Mouse (Mus musculus): ENCODE measurements around the gene Camk1g. TPM values are rescaled to one million over a fixed set of nuclear protein-coding genes. Genes with fewer than 3 reads are reported as not detected.
A peak's percentile ranks its signal among the peaks of the same experiment; 100 is the strongest.

Camk1g gene
- polyA plus RNA-seq, 1 experiment: not detected

- peaks cover 11% of the 10 kb centered on the region; the same call in 1 of the 2 replicates for H3K4me1 ChIP-seq (ENCODE audit: control insufficient read depth, insufficient read depth, insufficient read length, low read length)
Observed at GRCm38 (mm10) chr1:193310519-193311085, 59.5 kb downstream of the Camk1g start.

GRCm38 (mm10) chr1:193309785-193310518, 60.1 kb downstream of the Camk1g start:
- H3K4me1 ChIP-seq (ENCODE audit: control insufficient read depth, insufficient read depth, insufficient read length, low read length): peaks cover 7% of the 10 kb centered on the region; the same call in 1 of the 2 replicates
- no peak overlapping the region for H3K4me3 ChIP-seq (ENCODE audit: insufficient read depth, low read depth, low read length)
- peak overlapping the region; percentile 99 for H3K27ac ChIP-seq (replicated peaks; ENCODE audit: low read depth, low read length)

More at GRCm38 (mm10) chr1:193310519-193311085, 59.5 kb downstream of the Camk1g start:
- Histone ChIP-seq H3K4me3 (ENCODE audit: insufficient read depth, low read depth, low read length) (no peak overlapping the region), H3K27ac (replicated peaks; ENCODE audit: low read depth, low read length) (peak overlapping the region; percentile 99)

- no peak overlapping the region for H3K4me3 ChIP-seq (ENCODE audit: insufficient read depth, low read depth, low read length)
Observed at GRCm38 (mm10) chr1:193306832-193307231, 63.3 kb downstream of the Camk1g start.

GRCm38 (mm10) chr1:193305386-193305785, 64.7 kb downstream of the Camk1g start:
- peaks cover 4% of the 10 kb centered on the region for H3K4me1 ChIP-seq (ENCODE audit: control insufficient read depth, insufficient read depth, insufficient read length, low read length)
- H3K27ac ChIP-seq (replicated peaks; ENCODE audit: low read depth, low read length): no peak overlapping the region
- no peak overlapping the region for H3K4me3 ChIP-seq (ENCODE audit: insufficient read depth, low read depth, low read length)

More at GRCm38 (mm10) chr1:193306832-193307231, 63.3 kb downstream of the Camk1g start:
- Histone ChIP-seq H3K4me1 (ENCODE audit: control insufficient read depth, insufficient read depth, insufficient read length, low read length) (peaks cover 4% of the 10 kb centered on the region), H3K27ac (replicated peaks; ENCODE audit: low read depth, low read length) (no peak overlapping the region; the same call in 1 of the 2 replicates)

GRCm38 (mm10) chr1:193303096-193303495, 67.0 kb downstream of the Camk1g start:
- Histone ChIP-seq H3K4me1 (ENCODE audit: control insufficient read depth, insufficient read depth, insufficient read length, low read length) (no peaks in the 10 kb centered on the region; the same call in 1 of the 2 replicates), H3K27ac (replicated peaks; ENCODE audit: low read depth, low read length) (no peak overlapping the region), H3K4me3 (ENCODE audit: insufficient read depth, low read depth, low read length) (no peak overlapping the region)

DNA sequence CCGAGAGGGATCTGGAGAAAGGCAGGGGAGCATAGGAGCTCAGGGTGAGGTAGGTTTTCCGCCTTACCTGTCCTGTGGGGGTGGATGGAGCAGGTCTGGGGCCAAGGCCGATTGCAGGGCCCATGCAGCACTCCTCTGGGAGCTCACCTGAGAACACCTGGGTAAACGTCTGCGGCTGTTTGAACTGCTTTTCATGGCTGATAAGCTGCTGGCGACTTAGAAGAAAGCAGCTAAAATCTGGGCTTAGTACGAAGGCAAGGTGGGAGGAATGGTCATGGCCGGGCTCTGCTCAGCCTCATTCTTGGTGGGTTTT, 68.0 kb downstream of the Camk1g start:
- Histone ChIP-seq H3K4me1 (ENCODE audit: control insufficient read depth, insufficient read depth, insufficient read length, low read length) (no peaks in the 10 kb centered on the region; the same call in 1 of the 2 replicates), H3K4me3 (ENCODE audit: insufficient read depth, low read depth, low read length) (no peak overlapping the region), H3K27ac (replicated peaks; ENCODE audit: low read depth, low read length) (no peak overlapping the region)

DNA sequence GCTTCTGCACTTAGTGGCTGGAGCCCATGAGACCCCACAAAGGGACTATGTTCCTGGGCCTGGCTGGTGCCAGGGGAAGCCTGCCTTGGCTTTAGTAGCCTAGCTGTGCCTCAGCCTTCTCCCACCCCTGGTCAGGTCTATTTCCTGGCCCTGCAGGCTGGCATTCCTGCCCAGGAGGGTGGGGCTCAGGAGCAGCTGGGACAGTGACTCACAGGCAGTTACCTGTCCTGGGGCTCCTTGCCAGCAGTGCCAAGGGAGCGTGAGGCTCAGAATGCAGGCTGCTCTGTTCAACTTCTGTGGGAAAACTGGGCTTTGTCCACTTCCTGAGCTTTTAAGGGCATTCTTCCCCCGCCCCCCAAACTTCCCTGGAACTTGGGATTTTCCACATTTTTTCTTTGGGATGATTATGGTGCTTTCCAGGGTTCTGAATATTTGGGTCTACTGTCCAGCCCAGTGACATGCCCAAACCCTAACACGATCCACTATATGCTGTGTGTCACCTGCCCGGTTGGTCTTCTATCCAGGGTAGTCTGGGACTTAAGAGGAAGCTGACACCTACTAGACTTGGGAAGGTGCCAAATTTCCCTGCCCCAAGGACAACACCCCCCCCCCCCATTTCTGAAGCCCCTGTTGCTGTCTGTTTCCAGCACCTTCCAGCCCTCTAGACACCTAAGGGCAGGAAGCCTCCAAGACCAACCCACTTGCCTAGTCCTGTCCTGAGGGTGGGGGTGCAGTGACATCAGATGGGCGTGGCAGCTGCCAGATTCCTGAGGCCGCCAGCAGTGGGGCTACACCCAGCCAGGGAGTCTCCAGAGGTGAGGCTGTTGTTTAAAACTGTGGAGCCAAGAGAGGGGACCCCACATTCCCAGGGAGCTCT, 68.6 kb downstream of the Camk1g start:
- no peak overlapping the region for H3K4me3 ChIP-seq (ENCODE audit: insufficient read depth, low read depth, low read length)
- H3K4me1 ChIP-seq (ENCODE audit: control insufficient read depth, insufficient read depth, insufficient read length, low read length): no peaks in the 10 kb centered on the region; the same call in 1 of the 2 replicates
- no peak overlapping the region for H3K27ac ChIP-seq (replicated peaks; ENCODE audit: low read depth, low read length)

DNA sequence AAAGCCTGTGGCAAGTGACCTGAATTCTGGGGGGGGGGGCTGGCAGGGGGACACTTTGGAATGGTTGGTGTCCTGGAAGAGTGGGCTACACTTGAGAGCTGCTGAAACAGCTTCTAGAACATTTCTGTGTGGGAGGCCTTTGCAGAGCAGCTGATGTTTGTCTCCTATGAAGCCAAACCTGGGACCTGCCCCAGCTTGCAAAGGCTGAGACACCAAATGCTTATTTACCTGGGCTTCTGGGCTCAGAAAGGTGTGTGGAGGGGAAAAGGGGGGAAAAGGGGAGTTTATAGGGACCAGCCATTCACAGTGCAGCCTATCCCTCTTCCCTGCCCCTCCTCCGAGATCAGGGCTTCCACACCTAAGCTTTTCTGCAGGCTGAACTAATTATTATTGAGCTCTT, 70.1 kb downstream of the Camk1g start:
- Histone ChIP-seq H3K27ac (replicated peaks; ENCODE audit: low read depth, low read length) (no peak overlapping the region), H3K4me3 (ENCODE audit: insufficient read depth, low read depth, low read length) (no peak overlapping the region), H3K4me1 (ENCODE audit: control insufficient read depth, insufficient read depth, insufficient read length, low read length) (peaks cover 6% of the 10 kb centered on the region)

- peaks cover 8% of the 10 kb centered on the region for H3K4me1 ChIP-seq (ENCODE audit: control insufficient read depth, insufficient read depth, insufficient read length, low read length)
- no peak overlapping the region for H3K27ac ChIP-seq (replicated peaks; ENCODE audit: low read depth, low read length)
- no peak overlapping the region for H3K4me3 ChIP-seq (ENCODE audit: insufficient read depth, low read depth, low read length)
Observed at GRCm38 (mm10) chr1:193298141-193298765, 71.8 kb downstream of the Camk1g start.

Other genes starting within 250 kb of the Camk1g start
- gene Diexf, start 240.0 kb downstream of the Camk1g start, polyA plus RNA-seq (2012; ENCODE audit: insufficient read depth, insufficient read length, missing spikeins): 7.8 and 10.9 TPM in 2 replicates
- gene Irf6, start 217.2 kb downstream of the Camk1g start, polyA plus RNA-seq (2012; ENCODE audit: insufficient read depth, insufficient read length, missing spikeins): 0.24 TPM in 1 of 2 replicates, not detected in the other
- 2.9 and 3.9 TPM in 2 replicates for gene A130010J15Rik, start 202.3 kb downstream of the Camk1g start, polyA plus RNA-seq (2012; ENCODE audit: insufficient read depth, insufficient read length, missing spikeins)
- gene Traf3ip3, start 168.6 kb downstream of the Camk1g start, polyA plus RNA-seq (2012; ENCODE audit: insufficient read depth, insufficient read length, missing spikeins): not detected in 2 replicates
- 6.8 and 10.4 TPM in 2 replicates for gene Lamb3, start 162.6 kb downstream of the Camk1g start, polyA plus RNA-seq (2012; ENCODE audit: insufficient read depth, insufficient read length, missing spikeins)
- gene Hsd11b1, start 106.2 kb downstream of the Camk1g start, polyA plus RNA-seq (2012; ENCODE audit: insufficient read depth, insufficient read length, missing spikeins): 219 and 423 TPM in 2 replicates
- 473 and 1,174 TPM in 2 replicates for gene G0s2, start 97.1 kb downstream of the Camk1g start, polyA plus RNA-seq (2012; ENCODE audit: insufficient read depth, insufficient read length, missing spikeins)